Mouse (Mus musculus) brain, embryonic 14.5 days (tissue): ENCODE data around the gene Repin1.

Source experiments
- CTCF ChIP-seq: fragments of 200-500 bp; IDR thresholded peaks from 2 replicates; pipeline ENCODE4 v1.5.1; 2012; ENCODE audit warnings: inconsistent platforms, mild to moderate bottlenecking, moderate library complexity, borderline replicate concordance; ENCODE audit not compliant: insufficient read depth, insufficient read length; ENCODE audit errors: extremely low read depth
- POLR2A ChIP-seq: fragments of 200-500 bp; IDR thresholded peaks from 2 replicates; pipeline ENCODE4 v1.6.1; 2012; ENCODE audit warnings: mild to moderate bottlenecking, inconsistent platforms, borderline replicate concordance; ENCODE audit not compliant: poor library complexity, insufficient read depth, insufficient read length, severe bottlenecking; ENCODE audit errors: extremely low read depth

DNA sequence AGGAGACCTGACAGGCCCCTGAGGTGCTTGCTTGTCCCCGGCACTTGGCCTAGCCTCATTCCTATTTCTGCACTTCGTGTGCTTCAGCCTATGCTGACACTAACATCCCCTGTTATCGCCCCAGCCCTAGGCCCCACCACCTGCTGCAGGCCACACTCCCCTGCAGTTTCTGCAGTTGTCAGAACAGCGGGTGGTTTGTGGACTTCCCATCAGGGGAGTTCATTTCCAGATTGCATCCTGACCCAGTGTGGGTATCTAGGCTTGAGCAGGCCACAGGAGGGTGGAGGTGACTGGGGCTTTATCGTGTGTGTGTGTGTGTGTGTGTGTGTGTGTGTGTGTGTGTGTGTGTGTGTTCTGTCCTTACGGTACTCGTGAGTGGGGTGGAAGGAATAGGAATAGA is 15.8 kb downstream of the Repin1 start:
- TF ChIP-seq POLR2A (no peak), CTCF (no peak)
